Mouse (Mus musculus) myocyte (in vitro differentiated cells): ENCODE results near the gene Tacc2.

Source experiments
- CEBPB ChIP-seq: IDR thresholded peaks from 2 replicates; pipeline ENCODE4 v1.6.1; 2011; ENCODE audit warnings: mild to moderate bottlenecking, moderate library complexity; ENCODE audit not compliant: poor library complexity, insufficient read depth, severe bottlenecking
- MAX ChIP-seq: IDR thresholded peaks from one replicate; pipeline ENCODE4 v1.6.1; 2011; ENCODE audit warnings: low read depth, mild to moderate bottlenecking, control low read depth
- POLR2A ChIP-seq: IDR thresholded peaks from one replicate; pipeline ENCODE4 v1.6.1; 2011; ENCODE audit warnings: low read depth, mild to moderate bottlenecking, control low read depth, moderate library complexity; ENCODE audit not compliant: insufficient read length
- POLR2AphosphoS2 ChIP-seq: IDR thresholded peaks from one replicate; pipeline ENCODE4 v1.6.1; 2011; ENCODE audit warnings: low read depth, control low read depth; ENCODE audit not compliant: insufficient read length
- SRF ChIP-seq: IDR thresholded peaks from one replicate; pipeline ENCODE4 v1.6.1; 2011; ENCODE audit warnings: low read depth; ENCODE audit not compliant: control insufficient read depth, insufficient read length
- USF1 ChIP-seq: IDR thresholded peaks from one replicate; pipeline ENCODE4 v1.6.1; 2011; ENCODE audit warnings: low read depth, mild to moderate bottlenecking, control low read depth, moderate library complexity

DNA sequence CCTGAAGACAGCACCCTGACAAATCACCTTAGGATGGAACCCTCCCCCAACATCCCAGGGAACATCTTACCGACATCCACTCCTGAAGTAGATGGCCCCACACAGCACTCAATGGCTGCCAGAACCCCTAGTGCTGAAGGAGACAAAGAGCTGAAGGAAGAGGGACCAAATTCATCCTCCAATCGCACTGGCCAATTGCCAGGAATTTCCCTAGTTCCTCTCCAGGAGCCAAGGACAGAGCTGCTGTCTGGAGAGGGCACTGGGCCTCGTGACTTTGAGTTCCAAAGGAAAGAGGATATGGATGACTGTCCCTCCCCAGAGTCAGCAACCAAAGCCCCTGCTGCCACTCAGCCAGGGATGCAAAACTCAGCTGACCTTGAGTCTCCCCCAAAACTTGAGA lies 44.7 kb downstream of the Tacc2 start:
- TF ChIP-seq POLR2A (no peak), POLR2AphosphoS2 (no peak), MAX (no peak), SRF (no peak), USF1 (no peak), CEBPB (no peak)
